Mouse (Mus musculus): ENCODE results near the gene Arhgap23. TPM values are rescaled to one million over a fixed set of nuclear protein-coding genes. Genes with fewer than 3 reads are reported as not detected.

Arhgap23 gene
- total RNA-seq, 2 experiments from 2014 or later, result 73.3 to 77.4 TPM

- peak; percentile 93 to 95 for DNase-seq (ENCODE audit: low spot score in 2 of 2)
Observed at GRCm38 (mm10) chr11:97531381-97532260, 116.3 kb downstream of the Arhgap23 start.

GRCm38 (mm10) chr11:97532354-97532753 lies 117.0 kb downstream of the Arhgap23 start:
- DNase-seq (ENCODE audit: low spot score in 2 of 2), result no peak

GRCm38 (mm10) chr11:97532950-97533582 lies 117.7 kb downstream of the Arhgap23 start:
- no peak for DNase-seq (ENCODE audit: low spot score in 2 of 2)

GRCm38 (mm10) chr11:97533653-97534052 lies 118.3 kb downstream of the Arhgap23 start:
- no peak for DNase-seq (ENCODE audit: low spot score in 2 of 2)

- DNase-seq (ENCODE audit: low spot score in 2 of 2), result peak in 1 of 2 experiments; percentile 50
Observed at GRCm38 (mm10) chr11:97534442-97535307, 119.3 kb downstream of the Arhgap23 start.

- DNase-seq (ENCODE audit: low spot score in 2 of 2), result no peak
Observed at GRCm38 (mm10) chr11:97535308-97535630, 119.9 kb downstream of the Arhgap23 start.

- no peak for DNase-seq (ENCODE audit: low spot score in 2 of 2)
Observed at GRCm38 (mm10) chr11:97535660-97536059, 120.3 kb downstream of the Arhgap23 start.

GRCm38 (mm10) chr11:97536083-97536747 lies 120.9 kb downstream of the Arhgap23 start:
- no peak for DNase-seq (ENCODE audit: low spot score in 2 of 2)

- peak; percentile 43 to 61 for DNase-seq (ENCODE audit: low spot score in 2 of 2)
Observed at GRCm38 (mm10) chr11:97536835-97537579, 121.7 kb downstream of the Arhgap23 start.

GRCm38 (mm10) chr11:97537580-97538089 lies 122.3 kb downstream of the Arhgap23 start:
- no peak for DNase-seq (ENCODE audit: low spot score in 2 of 2)

- DNase-seq (ENCODE audit: low spot score in 2 of 2), result no peak
Observed at GRCm38 (mm10) chr11:97539622-97540021, 124.3 kb downstream of the Arhgap23 start.

- DNase-seq (ENCODE audit: low spot score in 2 of 2), result no peak
Observed at GRCm38 (mm10) chr11:97540136-97540535, 124.8 kb downstream of the Arhgap23 start.

- peak; percentile 78 to 84 for DNase-seq (ENCODE audit: low spot score in 2 of 2)
Observed at GRCm38 (mm10) chr11:97540604-97541003, 125.3 kb downstream of the Arhgap23 start.

- DNase-seq (ENCODE audit: low spot score in 2 of 2), result no peak
Observed at GRCm38 (mm10) chr11:97542171-97543150, 127.1 kb downstream of the Arhgap23 start.

GRCm38 (mm10) chr11:97543181-97543733 lies 127.9 kb downstream of the Arhgap23 start:
- peak; percentile 67 to 79 for DNase-seq (ENCODE audit: low spot score in 2 of 2)

GRCm38 (mm10) chr11:97543883-97544282 lies 128.6 kb downstream of the Arhgap23 start:
- DNase-seq (ENCODE audit: low spot score in 2 of 2), result no peak

GRCm38 (mm10) chr11:97545808-97546560 lies 130.7 kb downstream of the Arhgap23 start:
- no peak for DNase-seq (ENCODE audit: low spot score in 2 of 2)

All from layer of hippocampus, postnatal 10 days (tissue).